10 mouse cellular contexts compared by ENCODE assay signal in the genomic region with DNA sequence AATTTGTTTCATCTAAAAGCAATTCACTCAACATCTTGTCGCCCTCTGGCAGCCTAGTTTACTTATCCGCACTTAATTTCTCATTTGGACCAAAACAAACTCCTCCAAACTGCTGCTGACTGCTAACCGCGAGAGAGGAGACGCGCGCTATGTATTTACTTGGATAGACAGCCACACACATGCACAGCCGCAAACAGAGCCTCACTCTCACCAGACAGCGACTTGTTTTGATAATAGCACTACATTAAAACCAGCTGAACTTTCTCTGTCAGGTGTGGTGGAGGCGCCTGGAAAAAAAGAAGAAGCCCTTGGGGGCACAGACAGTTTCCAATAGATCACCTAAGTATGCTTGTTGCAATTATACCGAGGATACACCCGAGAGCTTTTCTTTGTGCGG. TPM values are rescaled to one million over a fixed set of nuclear protein-coding genes. Genes with fewer than 3 reads are reported as not detected.
DNase-seq lines count a peak whose midpoint lies in the region; ATAC-seq and TF ChIP-seq lines count a peak whose summit lies in the region.
"Had no signal": no experiment of that assay in that cellular context is flagged by ENCODE, and none has a peak within 500 bp of the region (broad histone marks: within the 10 kb centered on the region; RNA-seq: fewer than 3 reads in every experiment).

No protein-coding gene starts in this region.

- no peaks in the 10 kb centered on the region for H3K9me3 ChIP-seq in neural tube, embryonic 13.5 days

- peak overlapping the region; percentile 92 for H3K27ac ChIP-seq in heart, adult 2 months
- peak overlapping the region; percentile 77 for H3K27ac ChIP-seq in neural tube, embryonic 13.5 days (replicated peaks)

- H3K36me3 ChIP-seq in heart, adult 2 months (ENCODE audit: control insufficient read depth, insufficient read depth, low read length), result no peaks in the 10 kb centered on the region; the same call in 1 of the 2 replicates
- H3K36me3 ChIP-seq in neural tube, embryonic 13.5 days, result no peaks in the 10 kb centered on the region

- no peak for TF ChIP-seq EP300 in heart, adult 2 months (IDR thresholded peaks at IDR 0.05; ENCODE audit: insufficient read depth, low read depth, low read length)

- 2% methylated on average over 13 of the region's 13 CpGs for WGBS in heart, adult 2 months
- under 1% methylated on average over 13 of the region's 13 CpGs for WGBS in neural tube, embryonic 13.5 days

- peak overlapping the region; percentile 91 for H3K4me2 ChIP-seq in neural tube, embryonic 13.5 days

- H3K27me3 ChIP-seq in heart, adult 2 months (ENCODE audit: control insufficient read depth, insufficient read depth, low read length), result peaks cover 2% of the 10 kb centered on the region
- H3K27me3 ChIP-seq in neural tube, embryonic 13.5 days, result peaks cover 7% of the 10 kb centered on the region; the same call in 1 of the 2 replicates

- intact Hi-C loops in heart, adult 2 months (cut with DNase I), result loop anchor here (5.0 to 10.0 kb wide), 3 partner anchors 128 to 603 kb away; no protein-coding TSS in a partner anchor
- intact Hi-C loops in heart, postnatal 36 days (cut with DNase I), result loop anchor here (5.0 to 10.0 kb wide), 4 partner anchors 130 to 603 kb away; no protein-coding TSS in a partner anchor
- intact Hi-C loops in heart, postnatal 10 days (cut with DNase I), result loop anchor here (5.0 to 10.0 kb wide), 3 partner anchors 133 to 600 kb away; no protein-coding TSS in a partner anchor

- DNase-seq in heart, adult 2 months, result peak in 1 of 2 experiments; percentile 13
- DNase-seq in heart, postnatal 36 days, result no peak
- peak; percentile 54 to 64 for DNase-seq in cerebellum, postnatal 10 days
- peak; percentile 34 to 42 for DNase-seq in heart, postnatal 10 days
- peak; percentile 20 to 41 for DNase-seq in kidney, postnatal 4 days
- DNase-seq in adrenal gland, adult 18-20 months (ENCODE audit: low spot score in 2 of 2), result no peak
- no peak for DNase-seq in spleen, postnatal 14 days (ENCODE audit: low spot score in 2 of 2)

- no peak for TF ChIP-seq CTCF in heart, adult 2 months (IDR thresholded peaks at IDR 0.05)

- no peak for TF ChIP-seq POLR2A in heart, adult 2 months (IDR thresholded peaks at IDR 0.05; ENCODE audit: insufficient read depth, low read depth, low read length)

- no peak for ATAC-seq in neural tube, embryonic 13.5 days (ENCODE audit: low read depth)

- H3K4me1 ChIP-seq in heart, adult 2 months (ENCODE audit: control insufficient read depth, insufficient read depth, low read length), result no peaks in the 10 kb centered on the region; the same call in 1 of the 2 replicates
- H3K4me1 ChIP-seq in neural tube, embryonic 13.5 days (replicated peaks), result peaks cover 37% of the 10 kb centered on the region

- no peaks in the 10 kb centered on the region for H3K79me2 ChIP-seq in heart, adult 2 months (replicated peaks; ENCODE audit: control insufficient read depth, insufficient read depth, low read length)

- peak overlapping the region; percentile 46 for H3K9ac ChIP-seq in heart, adult 2 months (ENCODE audit: low read depth, low read length)
- H3K9ac ChIP-seq in neural tube, embryonic 13.5 days, result peak overlapping the region; percentile 84

- H3K4me3 ChIP-seq in heart, adult 2 months, result peak overlapping the region; percentile 50
- H3K4me3 ChIP-seq in neural tube, embryonic 13.5 days, result peak overlapping the region; percentile 84
- H3K4me3 ChIP-seq: erythroblast, embryonic 14.5 days had no signal

RNA-seq across cellular contexts. Expression of a gene that starts 2.8 kb away (rescaled TPM):
- 10 to 100 TPM; 10.3 to 13.9 TPM for total RNA-seq in heart, adult 2 months (2021)
- polyA plus RNA-seq in heart, adult 2 months (2012; rRNA removed), result 2.1 and 5.4 TPM in 2 replicates
- total RNA-seq in heart, postnatal 36 days (2021), result 10 to 100 TPM; 13.7 to 13.9 TPM
- total RNA-seq in heart, postnatal 10 days (2021), result 10 to 100 TPM; 18.6 to 22.4 TPM
- 13.6 and 14.4 TPM in 2 replicates for polyA plus RNA-seq in neural tube, embryonic 13.5 days (2015; fragmentation: Nextera tagmentation; extraction: Ambion mirVana)
- total RNA-seq in adrenal gland, adult 18-20 months (2021), result 1 to 10 TPM in 1 of 2 experiments, under 1 TPM in 1; 0.89 to 1.7 TPM
- total RNA-seq: neutrophil, adult 5-6 weeks had no signal
- polyA plus RNA-seq: erythroblast, embryonic 14.5 days had no signal

Comparison
In these comparisons a context has a peak if more than half of its experiments do, and no peak if none do; other contexts are left out.
1. DNase-seq: peak in cerebellum, postnatal 10 days (2 of 2), heart, postnatal 10 days (2 of 2) and kidney, postnatal 4 days (2 of 2); none in heart, postnatal 36 days (0 of 2), adrenal gland, adult 18-20 months (0 of 2) and spleen, postnatal 14 days (0 of 2).
2. RNA of a gene that starts 2.8 kb away (total RNA-seq): 18.6 to 22.4 TPM in heart, postnatal 10 days, 13.7 to 13.9 TPM in heart, postnatal 36 days and 10.3 to 13.9 TPM in heart, adult 2 months; 0.89 to 1.7 TPM in adrenal gland, adult 18-20 months; every median in the first group is over 4 times any median in the second.